Mouse (Mus musculus) olfactory bulb, adult 2 months (tissue): Measurements from ENCODE around the gene Oxld1.

ENCODE experiments used
- CTCF ChIP-seq: fragments of 200-500 bp; IDR thresholded peaks from 2 replicates; pipeline ENCODE4 v1.5.1; 2012; ENCODE audit warnings: low read depth, mild to moderate bottlenecking, low read length, moderate library complexity; ENCODE audit not compliant: insufficient read depth
- POLR2A ChIP-seq: fragments of 200-500 bp; IDR thresholded peaks from 2 replicates; pipeline ENCODE4 v1.6.1; 2012; ENCODE audit warnings: mild to moderate bottlenecking, low read depth, low read length, moderate library complexity; ENCODE audit not compliant: insufficient read depth

DNA sequence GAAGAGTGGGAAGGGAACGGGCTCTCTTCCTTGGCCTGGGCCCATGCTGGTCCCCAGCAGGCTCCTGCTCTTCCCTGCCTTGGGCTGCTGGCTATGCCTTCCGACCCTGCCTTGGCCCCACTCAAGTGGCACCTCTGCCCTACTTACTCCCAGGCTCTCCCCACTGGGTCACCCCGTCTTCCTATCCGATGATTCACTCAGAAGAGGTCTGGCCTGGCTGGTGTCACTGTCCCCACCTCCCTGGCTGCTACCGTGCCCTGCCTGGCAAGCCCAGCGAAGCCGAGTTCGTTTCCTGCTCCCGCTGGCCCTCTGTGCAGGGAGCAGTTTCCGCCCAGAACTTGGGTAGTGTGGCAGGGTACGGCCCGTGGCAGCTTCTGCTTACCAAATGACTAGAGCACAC, 40.4 kb upstream of the Oxld1 start:
- no peak for TF ChIP-seq CTCF
- no peak for TF ChIP-seq POLR2A
